Mouse (Mus musculus) megakaryocyte, embryonic 14.5 days (primary cell): ENCODE results near the gene Angptl4. TPM values are rescaled to one million over a fixed set of nuclear protein-coding genes. Genes with fewer than 3 reads are reported as not detected.

ENCODE experiments used
- H3K27me3 ChIP-seq: replicated peaks from 2 replicates; pipeline ENCODE3; 2012; ENCODE audit warnings: inconsistent platforms
- H3K36me3 ChIP-seq: replicated peaks from 2 replicates; pipeline ENCODE3; 2012; ENCODE audit warnings: low read length, inconsistent platforms, mixed read lengths
- H3K4me1 ChIP-seq: 2 replicates; pipeline ENCODE4 v1.6.1; 2012; ENCODE audit warnings: inconsistent platforms
- H3K4me3 ChIP-seq: replicated peaks from 2 replicates; pipeline ENCODE3; 2012; ENCODE audit warnings: moderate library complexity, mild to moderate bottlenecking, inconsistent platforms
- H3K9me3 ChIP-seq: 2 replicates; pipeline ENCODE4 v1.6.1; 2012; ENCODE audit warnings: inconsistent platforms
- FLI1 ChIP-seq: IDR thresholded peaks from 2 replicates; pipeline ENCODE4 v1.6.1; 2012; ENCODE audit warnings: low read length, inconsistent platforms, mixed read lengths
- GATA1 ChIP-seq: IDR thresholded peaks from 3 replicates; pipeline ENCODE4 v1.6.1; 2012; ENCODE audit warnings: mixed read lengths, low read length, inconsistent platforms, borderline replicate concordance
- polyA plus RNA-seq: library from polyadenylated mRNA; stranded (reverse); fragments of >175 nt; gene quantifications from 2 replicates; pipeline ENCODE4 v1.2.3, GENCODE M21; 2012; ENCODE audit warnings: low replicate concordance; ENCODE audit not compliant: insufficient read depth

The Angptl4 gene
- polyA plus RNA-seq, 1 experiment: 0.59 TPM

- H3K27me3 ChIP-seq: peaks cover 21% of the 10 kb centered on the region
- no peaks in the 10 kb centered on the region for H3K9me3 ChIP-seq
- H3K4me1 ChIP-seq: peaks cover 46% of the 10 kb centered on the region
- TF ChIP-seq GATA1: no peak
- peaks cover 17% of the 10 kb centered on the region for H3K36me3 ChIP-seq
- peak overlapping the region; percentile 91 for H3K4me3 ChIP-seq
Measured at GRCm38 (mm10) chr17:33782067-33782466, 437 bp upstream of the Angptl4 start.

DNA sequence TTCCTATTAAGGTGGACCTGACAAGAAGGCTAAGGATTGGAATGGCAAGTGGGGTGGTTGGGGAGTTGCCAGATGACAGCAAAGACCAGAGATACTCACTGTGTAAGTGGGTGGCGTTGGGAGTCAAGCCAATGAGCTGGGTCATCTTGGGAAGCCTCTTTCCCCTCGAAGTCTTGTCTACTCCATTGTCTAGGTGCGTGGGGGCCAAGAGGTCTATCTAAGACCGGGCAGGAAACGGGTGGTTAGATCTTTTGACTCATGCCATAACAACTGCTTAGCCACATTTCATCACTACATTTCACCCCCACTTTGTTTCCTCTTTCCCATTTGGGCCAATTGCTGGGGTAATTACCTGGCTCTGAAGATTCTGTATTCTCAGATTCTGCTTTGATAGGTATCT, 1.2 kb downstream of the Angptl4 start:
- TF ChIP-seq FLI1 (no peak), GATA1 (no peak)
- Histone ChIP-seq H3K4me1 (peaks cover 46% of the 10 kb centered on the region), H3K36me3 (peaks cover 26% of the 10 kb centered on the region), H3K27me3 (peaks cover 17% of the 10 kb centered on the region), H3K9me3 (no peaks in the 10 kb centered on the region), H3K4me3 (peak overlapping the region; percentile 91)

DNA sequence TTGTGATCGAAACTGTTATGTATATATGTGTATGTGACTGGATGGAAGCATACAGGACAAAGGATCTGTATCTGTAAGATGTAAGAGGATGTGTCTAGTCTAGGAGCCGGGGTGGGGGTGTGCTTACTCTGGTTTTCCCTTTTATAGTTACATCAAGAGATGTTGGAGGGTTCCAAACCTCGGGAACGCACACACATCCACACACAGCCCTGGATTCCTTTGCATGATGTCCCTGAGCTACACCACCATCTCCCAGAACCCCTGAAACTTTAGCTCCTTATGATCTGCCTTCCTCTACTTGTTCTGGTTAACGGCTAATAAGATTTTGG, 1.7 kb downstream of the Angptl4 start:
- Histone ChIP-seq H3K9me3 (no peaks in the 10 kb centered on the region), H3K4me1 (peaks cover 46% of the 10 kb centered on the region), H3K27me3 (peaks cover 12% of the 10 kb centered on the region), H3K4me3 (no peak overlapping the region), H3K36me3 (peaks cover 31% of the 10 kb centered on the region)
- no peak for TF ChIP-seq FLI1

DNA sequence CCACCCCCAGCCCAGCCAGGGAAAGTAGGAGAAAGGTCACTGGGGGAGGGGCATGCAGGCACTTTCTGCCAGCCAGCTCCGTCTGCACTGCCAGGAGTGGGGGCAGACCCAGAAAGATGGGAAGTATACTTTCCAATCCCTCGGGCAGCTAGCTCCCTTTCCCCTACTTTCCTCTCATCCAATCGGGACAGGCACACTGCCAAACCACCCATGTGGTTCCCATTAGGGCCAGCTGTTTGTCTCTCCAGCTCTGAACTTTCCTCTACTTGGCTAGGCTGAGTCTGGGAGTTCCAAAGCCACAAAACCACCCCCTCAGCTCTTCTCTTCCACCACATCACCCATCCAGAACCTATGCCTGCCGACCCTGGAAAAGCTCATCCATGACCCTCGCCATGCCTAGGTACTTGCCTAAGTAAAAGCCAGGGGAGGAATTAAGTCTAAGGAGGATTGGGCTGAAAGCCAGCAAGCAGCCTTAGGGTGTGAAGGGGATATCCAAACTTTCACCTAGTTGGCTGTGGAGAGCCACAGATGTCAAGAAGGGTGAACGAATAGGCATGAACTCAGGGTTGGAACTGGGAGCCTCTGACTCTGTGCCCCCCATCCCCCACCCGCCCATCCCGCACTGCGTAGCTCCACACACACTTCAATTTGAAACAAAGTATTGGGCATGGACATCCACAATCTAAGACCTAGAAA, 2.2 kb downstream of the Angptl4 start:
- Histone ChIP-seq H3K9me3 (no peaks in the 10 kb centered on the region), H3K4me1 (peaks cover 46% of the 10 kb centered on the region), H3K36me3 (peaks cover 33% of the 10 kb centered on the region), H3K4me3 (peak overlapping the region; percentile 50), H3K27me3 (peaks cover 8% of the 10 kb centered on the region)
- no peak for TF ChIP-seq GATA1
- TF ChIP-seq FLI1: no peak

- Histone ChIP-seq H3K4me1 (peaks cover 24% of the 10 kb centered on the region), H3K9me3 (no peaks in the 10 kb centered on the region), H3K4me3 (no peak overlapping the region), H3K36me3 (peaks cover 33% of the 10 kb centered on the region), H3K27me3 (no peaks in the 10 kb centered on the region)
- TF ChIP-seq FLI1 (no peak), GATA1 (no peak)
Measured at GRCm38 (mm10) chr17:33775287-33775686, 6.3 kb downstream of the Angptl4 start.

GRCm38 (mm10) chr17:33774573-33775155, 7.0 kb downstream of the Angptl4 start:
- H3K36me3 ChIP-seq: peaks cover 33% of the 10 kb centered on the region
- H3K9me3 ChIP-seq: no peaks in the 10 kb centered on the region
- H3K4me3 ChIP-seq: no peak overlapping the region
- H3K27me3 ChIP-seq: no peaks in the 10 kb centered on the region
- H3K4me1 ChIP-seq: peaks cover 18% of the 10 kb centered on the region
- no peak for TF ChIP-seq FLI1
- TF ChIP-seq GATA1: no peak

DNA sequence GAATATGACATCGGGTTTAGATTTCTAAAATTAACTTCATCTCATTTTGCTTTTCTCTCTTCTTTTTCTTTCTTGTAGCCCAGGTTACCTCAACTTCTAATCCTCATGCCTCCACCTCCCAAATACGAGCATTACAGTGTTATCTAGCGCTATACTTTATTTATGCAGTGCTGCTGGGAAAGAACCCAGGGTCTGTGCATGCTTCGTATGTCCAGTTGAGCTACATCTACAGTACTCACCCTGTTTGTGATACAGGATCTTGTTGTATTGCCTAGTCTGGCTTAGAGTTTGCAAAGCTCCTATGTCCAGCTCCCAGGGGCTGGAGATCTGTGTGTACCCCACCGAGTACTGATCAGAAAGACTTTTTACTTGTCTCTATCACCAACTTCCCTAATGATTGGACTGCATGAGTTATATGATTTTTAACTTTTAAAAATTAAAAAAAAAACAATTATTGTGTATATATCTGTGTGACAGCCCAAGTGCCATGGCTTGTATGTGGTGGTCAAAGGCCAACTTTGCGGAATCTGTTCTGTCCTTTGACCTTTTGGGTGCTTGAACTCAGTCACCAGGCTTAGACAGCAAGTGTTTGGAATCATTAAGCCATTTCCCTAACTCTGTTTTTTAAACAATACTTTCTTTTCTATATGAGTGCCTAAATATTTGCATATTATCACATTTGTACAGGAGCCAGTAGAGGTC, 7.6 kb downstream of the Angptl4 start:
- H3K4me3 ChIP-seq: no peak overlapping the region
- peaks cover 33% of the 10 kb centered on the region for H3K36me3 ChIP-seq
- H3K4me1 ChIP-seq: peaks cover 11% of the 10 kb centered on the region
- TF ChIP-seq GATA1: no peak
- no peak for TF ChIP-seq FLI1
- no peaks in the 10 kb centered on the region for H3K9me3 ChIP-seq
- H3K27me3 ChIP-seq: no peaks in the 10 kb centered on the region

DNA sequence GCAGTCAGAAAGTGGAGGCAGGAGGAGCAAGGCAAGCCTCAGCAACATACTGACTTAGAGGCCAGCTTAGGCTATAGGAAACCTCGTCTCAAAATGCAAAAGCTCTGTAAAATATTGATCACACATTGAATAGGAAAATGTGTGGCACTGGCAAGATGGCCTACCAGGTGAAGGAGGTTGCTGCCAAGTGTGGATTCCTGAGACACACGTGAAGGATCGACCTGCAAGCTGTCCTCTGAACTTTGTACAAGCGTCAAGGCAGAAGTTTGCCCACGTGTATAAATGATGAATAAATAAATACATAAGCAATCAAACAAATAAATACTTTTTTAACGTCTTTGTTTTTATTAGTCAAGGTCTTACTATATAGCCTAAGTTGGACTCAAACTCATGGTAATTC, 8.2 kb downstream of the Angptl4 start:
- Histone ChIP-seq H3K4me3 (no peak overlapping the region), H3K27me3 (no peaks in the 10 kb centered on the region), H3K36me3 (peaks cover 28% of the 10 kb centered on the region), H3K9me3 (no peaks in the 10 kb centered on the region), H3K4me1 (peaks cover 5% of the 10 kb centered on the region)
- no peak for TF ChIP-seq GATA1
- no peak for TF ChIP-seq FLI1

DNA sequence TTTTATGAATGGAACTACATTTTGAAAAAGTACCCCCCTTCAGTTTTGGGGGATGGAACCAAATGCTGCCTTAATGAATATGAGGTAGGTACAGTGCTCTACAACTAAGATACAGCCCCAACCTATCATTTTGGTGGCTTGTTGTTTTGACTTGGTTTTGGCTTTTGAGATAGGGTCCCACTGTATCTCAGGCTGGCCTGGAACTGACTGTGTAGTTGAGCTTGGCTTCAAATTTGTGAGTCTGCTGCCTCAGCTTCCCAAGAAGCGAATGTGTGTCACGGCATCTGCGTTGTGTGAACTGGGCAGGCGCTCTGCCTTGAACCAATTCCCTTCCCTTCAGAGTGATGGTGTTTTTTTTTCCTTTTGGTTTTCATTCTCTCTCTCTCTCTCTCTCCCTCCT, 10.0 kb downstream of the Angptl4 start:
- peaks cover 11% of the 10 kb centered on the region for H3K36me3 ChIP-seq
- H3K4me1 ChIP-seq: peaks cover 18% of the 10 kb centered on the region

GRCm38 (mm10) chr17:33766389-33766788, 15.2 kb downstream of the Angptl4 start:
- Histone ChIP-seq H3K4me1 (peaks cover 28% of the 10 kb centered on the region), H3K4me3 (no peak overlapping the region), H3K36me3 (peaks cover 1% of the 10 kb centered on the region), H3K9me3 (no peaks in the 10 kb centered on the region), H3K27me3 (no peaks in the 10 kb centered on the region)
- TF ChIP-seq FLI1: no peak
- TF ChIP-seq GATA1: no peak

More for the DNA sequence above, 10.0 kb downstream of the Angptl4 start:
- Histone ChIP-seq H3K4me3 (no peak overlapping the region), H3K9me3 (no peaks in the 10 kb centered on the region), H3K27me3 (no peaks in the 10 kb centered on the region)
- TF ChIP-seq FLI1 (no peak), GATA1 (no peak)
